Mouse (Mus musculus) thymus, postnatal 14 days (tissue): Measurements from ENCODE around the gene Fhl2.

ENCODE experiments used
- DNase-seq: peaks from one replicate; pipeline ENCODE4 v3.0.0; 2021

Gene Fhl2

GRCm38 (mm10) chr1:43094206-43094605 lies 102.6 kb downstream of the Fhl2 start:
- DNase-seq, result no peak

- peak; percentile 74 for DNase-seq
These were observed 104.4 kb downstream of the Fhl2 start for GRCm38 (mm10) chr1:43092056-43093015.

GRCm38 (mm10) chr1:43091306-43092055 lies 105.3 kb downstream of the Fhl2 start:
- DNase-seq, result no peak

DNA sequence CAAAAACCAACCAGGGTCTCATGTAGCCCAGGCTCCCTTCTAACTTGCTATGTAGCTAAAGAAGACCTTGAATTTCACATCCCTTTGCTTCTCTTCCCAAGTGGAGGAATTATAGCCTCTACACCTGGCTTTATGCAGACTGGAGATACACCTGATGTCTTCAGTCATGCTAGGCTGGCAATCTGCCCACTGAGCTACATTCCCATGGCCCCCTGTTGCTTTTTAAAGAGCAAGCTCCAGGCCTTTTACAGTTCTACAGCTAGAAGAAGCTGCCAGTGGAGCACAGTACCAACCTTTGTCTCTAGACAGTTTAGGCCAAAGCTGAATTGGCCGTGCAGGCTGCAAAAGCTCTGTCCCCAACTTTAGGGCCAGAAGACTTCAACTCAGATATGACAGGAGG lies 106.4 kb downstream of the Fhl2 start:
- DNase-seq, result no peak

DNA sequence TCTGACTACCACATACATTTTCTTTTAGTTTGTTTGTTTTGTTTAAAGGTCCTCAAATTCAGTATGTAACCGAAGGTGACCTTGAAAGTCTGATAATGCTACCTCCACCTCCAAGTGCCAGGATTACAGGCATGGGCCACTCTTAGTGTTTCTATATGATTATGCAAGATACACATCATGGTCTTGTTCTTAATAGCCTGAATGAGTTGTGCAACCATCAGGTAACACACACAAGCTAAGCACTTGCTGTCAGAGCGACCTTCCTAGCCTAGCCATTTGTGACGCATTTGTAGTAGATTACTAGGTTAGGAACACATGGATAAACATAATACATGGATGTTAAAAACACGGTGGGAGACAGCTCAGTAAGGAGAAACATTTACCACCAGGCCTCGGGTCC lies 113.8 kb downstream of the Fhl2 start:
- no peak for DNase-seq

DNA sequence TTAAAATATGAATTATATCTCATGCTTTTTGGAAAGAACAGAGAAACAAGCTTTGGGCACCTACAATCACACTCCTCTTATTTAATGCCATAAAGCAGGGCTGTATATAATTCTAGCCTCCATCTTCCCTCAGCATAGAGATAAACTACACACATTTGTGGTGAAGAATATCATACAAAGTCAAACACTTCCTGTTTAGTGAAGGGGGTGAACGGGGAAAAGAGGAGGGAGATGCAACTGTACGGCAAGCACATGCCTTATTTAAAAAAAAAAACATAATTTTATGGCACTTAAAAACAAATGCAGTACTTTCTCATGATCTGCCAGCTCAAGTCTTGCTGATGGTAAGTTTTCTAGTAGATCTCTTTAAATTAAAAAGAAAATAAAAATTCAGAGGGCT lies 118.7 kb downstream of the Fhl2 start:
- DNase-seq, result no peak

DNA sequence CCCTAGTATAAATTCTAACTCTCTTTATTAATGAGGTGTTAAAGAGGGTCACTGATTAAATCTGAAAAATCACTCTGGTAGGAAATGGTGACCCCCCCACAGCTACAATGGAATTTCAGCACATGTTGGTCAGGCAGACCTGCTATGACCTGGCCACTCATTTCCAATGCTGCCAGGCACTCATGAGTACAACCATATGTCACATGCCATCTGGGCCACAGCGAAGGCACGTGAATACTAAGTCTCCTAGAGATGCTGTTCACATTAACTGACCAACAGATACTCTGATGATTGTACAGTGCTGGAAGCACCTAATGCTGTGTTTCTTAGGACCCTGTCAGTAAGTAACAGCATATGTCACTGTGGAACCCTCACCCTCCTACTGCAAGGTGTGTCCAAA lies 122.0 kb downstream of the Fhl2 start:
- no peak for DNase-seq
